Mouse (Mus musculus): Measurements from ENCODE around the gene Prkce.

DNA sequence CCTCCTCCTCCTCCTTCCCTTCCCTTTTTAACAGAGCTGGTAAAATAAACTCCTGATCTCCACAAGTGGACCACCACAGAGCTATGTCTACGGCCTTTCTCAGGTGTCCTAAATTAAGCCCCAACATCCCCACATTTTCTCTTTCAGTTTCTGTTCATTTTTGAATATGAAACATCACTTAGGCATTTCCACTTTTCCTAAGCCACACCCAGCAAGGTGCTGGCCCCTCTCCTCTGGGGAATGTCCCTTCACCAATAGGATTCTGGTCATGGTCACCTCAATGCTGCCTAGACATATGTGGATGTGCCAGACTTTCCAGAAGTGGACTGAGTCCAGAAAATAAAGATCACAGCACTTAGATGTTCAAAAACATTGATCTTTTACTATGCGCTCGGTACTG is 193.3 kb downstream of the Prkce start:
- TF ChIP-seq POLR2A (IDR thresholded peaks at IDR 0.05; ENCODE audit: insufficient read depth, low read depth, low read length) (no peak), CTCF (IDR thresholded peaks at IDR 0.05; ENCODE audit: insufficient read depth, low read depth, low read length) (no peak)
